ENCODE assay signal across 18 mouse cellular contexts in the genomic region with DNA sequence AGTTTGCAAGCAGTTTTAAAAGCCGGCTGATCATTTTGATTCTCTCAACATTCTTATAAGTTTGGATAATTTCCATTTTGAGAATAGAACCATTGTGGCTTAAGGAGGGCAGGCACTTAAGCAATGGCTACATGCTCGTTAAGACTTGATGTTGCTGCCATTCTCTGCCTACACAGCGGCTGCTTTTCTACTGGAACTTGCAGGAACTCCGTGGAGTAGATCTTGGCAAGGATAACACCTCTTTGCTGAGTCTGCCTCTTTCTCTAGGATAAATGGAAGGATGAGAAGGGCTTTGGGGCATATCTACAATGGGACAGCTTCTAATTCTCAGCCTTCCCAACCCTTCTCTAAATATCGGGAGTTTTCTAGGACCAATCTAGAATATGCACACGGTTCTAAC. TPM values are rescaled to one million over a fixed set of nuclear protein-coding genes. Genes with fewer than 3 reads are reported as not detected.
"Had no signal": no experiment of that assay in that cellular context is flagged by ENCODE, and none has a peak within 500 bp of the region (broad histone marks: within the 10 kb centered on the region; RNA-seq: fewer than 3 reads in every experiment).

No protein-coding gene starts in this region.

- H3K9me3 ChIP-seq: kidney, embryonic 15.5 days; limb, embryonic 12.5 days; limb, embryonic 15.5 days; neural tube, embryonic 12.5 days; neural tube, embryonic 15.5 days had no signal

- DNase-seq: left cerebral cortex, postnatal 4 days; liver, postnatal 0 days; lung, embryonic 14.5 days; midbrain, embryonic 14.5 days; thymus, postnatal 25 days had no signal

- H3K4me3 ChIP-seq: kidney, embryonic 15.5 days; limb, embryonic 12.5 days; limb, embryonic 15.5 days; neural tube, embryonic 12.5 days; neural tube, embryonic 15.5 days had no signal

- ATAC-seq: intestine, postnatal 0 days; liver, postnatal 0 days; lung, postnatal 0 days had no signal

- H3K4me1 ChIP-seq: neural tube, embryonic 12.5 days; neural tube, embryonic 15.5 days had no signal

- H3K27me3 ChIP-seq: kidney, embryonic 15.5 days; limb, embryonic 12.5 days; limb, embryonic 15.5 days; neural tube, embryonic 12.5 days; neural tube, embryonic 15.5 days had no signal

- H3K36me3 ChIP-seq: kidney, embryonic 15.5 days; limb, embryonic 12.5 days; limb, embryonic 15.5 days; neural tube, embryonic 12.5 days; neural tube, embryonic 15.5 days had no signal

RNA-seq across cellular contexts. Expression of gene Selp, which starts 0.6 kb away (rescaled TPM):
- total RNA-seq: layer of hippocampus, postnatal 14 days; left cerebral cortex, adult 8-10 months; left cerebral cortex, postnatal 14 days; midbrain, postnatal 0 days had no signal
- polyA plus RNA-seq: limb, embryonic 12.5 days; lung, embryonic 14.5 days; midbrain, embryonic 11.5 days; midbrain, embryonic 14.5 days; midbrain, postnatal 0 days; neural tube, embryonic 12.5 days; neural tube, embryonic 15.5 days; stomach, embryonic 14.5 days had no signal

RNA-seq across cellular contexts. Expression of gene Sell, which starts 53.9 kb away (rescaled TPM):
- total RNA-seq: layer of hippocampus, postnatal 14 days; left cerebral cortex, postnatal 14 days; midbrain, postnatal 0 days had no signal
- polyA plus RNA-seq: limb, embryonic 12.5 days; midbrain, embryonic 11.5 days; midbrain, postnatal 0 days had no signal
